Mouse (Mus musculus): ENCODE measurements around the gene Fam129c. TPM values are rescaled to one million over a fixed set of nuclear protein-coding genes. Genes with fewer than 3 reads are reported as not detected.

The Fam129c gene
- total RNA-seq (2023) = 8.0 TPM

GRCm38 (mm10) chr8:71597451-71597850, at the start of gene Fam129c:
TSS of gene Fam129c (plus strand) at chr8:71597648.

GRCm38 (mm10) chr8:71558071-71558957, 39.1 kb upstream of the Fam129c start, which contains the start of gene Tmem221:
TSS of gene Tmem221 (minus strand) at chr8:71558871.

GRCm38 (mm10) chr8:71566501-71566900, 30.9 kb upstream of the Fam129c start, which contains the start of gene Nxnl1:
TSS of gene Nxnl1 (minus strand) at chr8:71566601.

GRCm38 (mm10) chr8:71568387-71568937, 29.0 kb upstream of the Fam129c start, which contains the start of gene Slc27a1:
TSS of gene Slc27a1 (plus strand) at chr8:71568882.

GRCm38 (mm10) chr8:71591471-71592373, 5.7 kb upstream of the Fam129c start, which contains the start of gene Pgls:
TSS of gene Pgls (plus strand) at chr8:71592176.

GRCm38 (mm10) chr8:71610822-71611651, 13.6 kb downstream of the Fam129c start, which contains the start of gene Colgalt1:
TSS of gene Colgalt1 (plus strand) at chr8:71610998.

Other genes with a start within 250 kb of the Fam129c start
- 295 TPM for gene Use1, start 230.8 kb upstream of the Fam129c start, total RNA-seq (2023)
- gene Ocel1, start 226.3 kb upstream of the Fam129c start, total RNA-seq (2023) = 19.0 TPM
- 4.8 TPM for gene Nr2f6, start 215.7 kb upstream of the Fam129c start, total RNA-seq (2023)
- gene Ushbp1, start 201.8 kb upstream of the Fam129c start, total RNA-seq (2023) = 0.47 TPM
- gene Babam1, start 200.8 kb upstream of the Fam129c start, total RNA-seq (2023) = 107 TPM
- gene Ankle1, start 191.6 kb upstream of the Fam129c start, total RNA-seq (2023) = 1.6 TPM
- 94.1 TPM for gene Abhd8, start 134.0 kb upstream of the Fam129c start, total RNA-seq (2023)
- 33.8 TPM for gene Mrpl34, start 132.7 kb upstream of the Fam129c start, total RNA-seq (2023)
- gene Dda1, start 128.4 kb upstream of the Fam129c start, total RNA-seq (2023) = 106 TPM
- 22.8 TPM for gene Ano8, start 111.7 kb upstream of the Fam129c start, total RNA-seq (2023)
- 15.5 TPM for gene Gtpbp3, start 109.5 kb upstream of the Fam129c start, total RNA-seq (2023)
- 2.1 TPM for gene Plvap, start 85.9 kb upstream of the Fam129c start, total RNA-seq (2023)
- not detected for gene Ccdc194, start 71.9 kb upstream of the Fam129c start, total RNA-seq (2023)
- 38.1 TPM for gene Bst2, start 60.2 kb upstream of the Fam129c start, total RNA-seq (2023)
- 32.3 TPM for gene Mvb12a, start 54.7 kb upstream of the Fam129c start, total RNA-seq (2023)
- gene Tmem221, start 38.8 kb upstream of the Fam129c start, total RNA-seq (2023) = 0.83 TPM
- gene Nxnl1, start 31.0 kb upstream of the Fam129c start, total RNA-seq (2023) = not detected
- gene Slc27a1, start 28.8 kb upstream of the Fam129c start, total RNA-seq (2023) = 6.5 TPM
- gene Pgls, start 5.5 kb upstream of the Fam129c start, total RNA-seq (2023) = 50.8 TPM
- gene Colgalt1, start 13.3 kb downstream of the Fam129c start, total RNA-seq (2023) = 56.7 TPM
- gene Unc13a, start 74.1 kb downstream of the Fam129c start, total RNA-seq (2023) = 1.7 TPM
- 94.0 TPM for gene Jak3, start 78.6 kb downstream of the Fam129c start, total RNA-seq (2023)
- 52.6 TPM for gene Insl3, start 91.6 kb downstream of the Fam129c start, total RNA-seq (2023)
- 0.30 TPM for gene B3gnt3, start 104.1 kb downstream of the Fam129c start, total RNA-seq (2023)
- 112 TPM for gene Fcho1, start 128.1 kb downstream of the Fam129c start, total RNA-seq (2023)